Mouse (Mus musculus): ENCODE results near the gene Fgfbp1.

DNA sequence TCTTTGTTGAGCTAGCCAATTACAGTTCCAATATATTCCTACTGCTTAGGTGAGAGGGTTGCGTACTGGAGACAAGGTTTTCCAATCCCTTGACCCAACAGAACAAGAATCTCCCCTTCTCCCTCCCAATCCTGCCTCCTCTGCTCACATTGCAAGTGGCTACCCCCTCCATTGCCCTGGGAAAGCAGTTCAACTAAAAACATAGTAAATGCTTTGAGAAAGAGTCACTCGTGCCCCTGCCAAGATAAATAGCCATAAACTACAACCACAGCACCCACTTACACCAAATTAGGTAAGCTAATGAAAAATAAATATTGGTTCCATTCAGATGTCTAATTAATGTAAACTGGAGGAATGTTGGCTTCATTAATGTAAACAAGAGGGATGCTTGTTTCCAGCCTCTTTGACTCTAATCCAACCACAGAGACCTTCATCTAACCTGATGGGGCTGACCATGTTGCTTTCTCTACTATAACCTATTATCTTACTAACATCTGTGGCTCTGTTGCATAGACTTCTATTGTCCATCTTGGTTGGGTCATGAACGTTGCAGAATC is 21.6 kb downstream of the Fgfbp1 start:
- TF ChIP-seq CTCF (IDR thresholded peaks at IDR 0.05; ENCODE audit: borderline replicate concordance, insufficient read depth, low read length) (no peak), POLR2A (IDR thresholded peaks at IDR 0.05; ENCODE audit: low read depth, low read length) (no peak)
